Mouse (Mus musculus) induced T-regulatory cell, adult 2 months (primary cell): ENCODE data around the gene Eef1akmt3.

Experiments
- DNase-seq: peaks from one replicate; pipeline ENCODE4 v3.0.0-alpha.2; 2012; ENCODE audit warnings: low read depth

Eef1akmt3 gene

DNA sequence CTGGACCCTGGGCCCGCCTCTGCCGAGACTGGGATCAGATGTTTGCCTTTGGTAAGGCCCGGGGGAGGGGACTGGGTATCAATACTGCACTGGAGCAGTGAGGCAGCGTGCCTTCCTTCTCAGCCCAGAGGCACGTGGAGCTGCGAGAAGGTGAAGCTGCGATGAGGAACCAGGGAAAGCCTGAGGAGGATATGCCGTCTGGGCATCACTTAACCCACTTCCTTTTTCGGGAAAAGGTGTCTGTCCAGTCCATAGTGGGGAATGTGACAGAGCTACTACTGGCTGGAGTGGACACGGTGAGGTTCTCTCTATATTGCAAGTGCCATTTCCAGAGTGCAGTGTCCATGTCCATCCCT, 8.8 kb upstream of the Eef1akmt3 start:
- no peak for DNase-seq

DNA sequence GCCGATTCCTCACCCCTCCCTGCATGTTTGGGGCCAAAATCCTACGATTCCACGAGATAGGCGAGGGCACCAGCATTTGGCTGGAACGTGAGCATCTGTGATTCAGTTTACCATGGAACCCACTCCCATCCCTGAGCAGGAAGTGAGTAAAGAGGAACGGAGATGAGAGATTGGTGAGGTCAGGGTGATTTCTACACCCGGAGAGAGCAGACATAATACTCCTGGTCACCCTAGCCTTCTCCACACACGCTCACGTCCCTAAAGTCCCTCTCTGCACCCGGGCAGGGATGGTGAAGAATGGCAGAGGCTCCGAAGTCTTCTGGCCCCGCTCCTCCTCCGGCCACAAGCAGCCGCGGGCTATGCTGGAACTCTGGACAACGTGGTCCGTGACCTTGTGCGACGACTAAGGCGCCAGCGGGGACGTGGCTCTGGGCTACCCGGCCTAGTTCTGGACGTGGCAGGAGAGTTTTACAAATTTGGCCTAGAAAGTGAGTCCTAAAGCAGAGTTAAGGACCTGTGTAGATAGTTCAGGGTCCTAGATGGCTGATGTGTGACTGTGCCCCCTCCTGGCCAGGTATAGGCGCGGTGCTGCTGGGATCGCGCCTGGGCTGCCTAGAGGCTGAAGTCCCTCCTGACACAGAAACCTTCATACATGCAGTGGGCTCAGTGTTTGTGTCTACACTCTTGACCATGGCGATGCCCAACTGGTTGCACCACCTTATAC, 8.2 kb upstream of the Eef1akmt3 start:
- DNase-seq = peak; percentile 48

DNA sequence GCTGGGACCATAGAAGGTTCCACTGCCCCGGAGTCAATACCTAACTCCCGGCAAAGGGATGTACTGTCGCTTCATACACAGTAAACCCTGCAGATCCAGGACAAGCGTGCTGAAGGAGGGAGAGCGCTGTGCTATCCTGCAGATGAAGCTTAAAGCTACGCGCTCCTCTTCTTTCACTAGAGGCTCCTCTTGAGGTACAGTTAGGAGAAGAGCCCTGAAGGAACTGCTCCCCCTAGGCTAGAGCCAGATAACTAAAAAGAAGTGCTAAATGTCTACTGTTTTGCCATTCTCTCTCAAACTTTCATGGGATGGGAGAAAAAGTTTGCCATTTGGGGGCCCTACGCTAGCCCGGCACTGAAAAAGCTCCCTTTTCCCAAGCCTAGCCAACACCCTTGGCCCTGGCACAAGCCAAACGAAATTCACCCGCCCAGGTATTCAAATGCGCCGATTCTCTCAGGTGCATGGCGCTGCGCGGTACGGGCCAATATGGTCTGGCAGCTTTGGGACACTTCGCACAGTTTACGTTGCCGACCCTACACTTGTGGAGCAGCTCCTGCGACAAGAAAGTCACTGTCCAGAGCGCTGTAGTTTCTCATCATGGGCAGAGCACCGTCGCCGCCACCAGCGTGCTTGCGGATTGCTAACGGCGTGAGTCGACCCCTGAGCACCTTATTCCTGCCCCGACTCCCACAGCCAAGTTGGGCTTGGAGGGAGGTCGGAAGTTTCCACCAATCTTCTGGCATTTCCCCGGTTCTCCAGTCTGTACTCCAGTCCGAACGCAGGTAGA, 7.5 kb upstream of the Eef1akmt3 start:
- DNase-seq = no peak

DNA sequence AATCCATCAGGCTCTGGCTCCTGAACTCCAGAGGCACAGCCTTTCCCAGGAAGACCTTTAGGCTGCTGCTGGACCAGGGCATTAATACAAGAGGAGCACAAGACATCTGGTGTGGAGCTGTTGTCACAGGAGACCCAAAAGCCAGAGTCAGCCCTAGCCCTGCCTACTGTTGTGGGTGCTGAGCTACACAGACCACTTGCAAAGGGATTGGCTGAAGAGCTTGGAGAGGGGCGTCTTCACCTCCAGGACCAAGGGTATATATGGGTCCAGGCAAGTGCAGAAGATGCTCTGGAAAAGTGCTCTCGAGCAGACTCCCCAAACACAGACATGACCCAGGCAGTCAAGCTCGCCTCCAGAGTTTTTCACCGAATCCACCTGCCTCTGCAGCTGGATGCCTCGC, 6.6 kb upstream of the Eef1akmt3 start, which contains the start of gene Cyp27b1:
Gene Cyp27b1, plus strand, starts transcription at position 297 of the 400 bp plus-strand sequence.
- no peak for DNase-seq

DNA sequence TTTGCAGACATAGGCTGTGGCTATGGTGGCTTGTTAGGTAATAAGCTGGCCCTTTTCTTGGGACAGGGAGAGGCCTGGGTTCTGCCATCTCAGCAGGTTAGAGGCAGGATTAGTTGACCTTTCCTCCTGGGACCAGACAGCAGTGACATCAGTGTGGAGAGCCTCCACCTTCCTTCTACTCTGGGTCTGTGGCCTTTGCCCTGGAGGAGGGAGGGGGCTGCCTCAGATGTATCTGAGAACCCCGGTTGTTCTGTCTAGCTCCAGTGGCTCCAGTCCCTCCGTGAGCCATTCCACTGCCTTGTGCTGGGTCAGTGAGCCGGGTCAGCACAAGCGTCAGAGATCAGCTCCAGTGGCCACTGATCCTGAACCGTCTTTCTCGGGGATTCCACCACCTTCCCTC, 1.9 kb upstream of the Eef1akmt3 start:
- no peak for DNase-seq

DNA sequence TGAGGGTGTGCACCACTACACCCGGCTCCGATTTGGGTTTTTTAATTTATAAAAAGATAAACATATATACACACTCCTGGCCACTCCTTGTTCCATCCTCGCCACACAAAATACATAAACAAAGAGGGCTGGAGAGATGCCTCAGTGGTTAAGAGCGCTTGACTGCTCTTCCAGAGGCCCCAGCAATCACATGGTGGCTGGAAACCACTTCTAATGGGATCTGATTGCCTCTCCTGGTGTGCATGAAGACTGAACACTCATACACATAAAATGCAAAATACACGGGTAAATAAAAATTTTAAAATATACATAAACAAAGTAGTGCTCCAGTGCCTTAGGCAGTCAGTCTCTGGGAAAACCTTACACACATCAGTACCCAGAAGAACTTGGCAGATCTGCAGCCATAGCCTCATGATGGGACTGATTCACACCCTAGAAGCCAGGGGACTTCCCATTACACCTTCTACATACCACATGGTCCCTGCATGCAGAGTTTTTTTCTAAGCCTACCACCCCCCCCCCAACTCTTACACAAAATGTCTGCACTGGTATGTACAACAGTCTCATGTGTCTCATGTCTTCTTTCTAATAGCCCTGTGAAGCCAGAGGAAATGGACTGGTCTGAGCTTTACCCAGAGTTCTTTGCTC, 1.3 kb upstream of the Eef1akmt3 start:
- peak; percentile 40 for DNase-seq

DNA sequence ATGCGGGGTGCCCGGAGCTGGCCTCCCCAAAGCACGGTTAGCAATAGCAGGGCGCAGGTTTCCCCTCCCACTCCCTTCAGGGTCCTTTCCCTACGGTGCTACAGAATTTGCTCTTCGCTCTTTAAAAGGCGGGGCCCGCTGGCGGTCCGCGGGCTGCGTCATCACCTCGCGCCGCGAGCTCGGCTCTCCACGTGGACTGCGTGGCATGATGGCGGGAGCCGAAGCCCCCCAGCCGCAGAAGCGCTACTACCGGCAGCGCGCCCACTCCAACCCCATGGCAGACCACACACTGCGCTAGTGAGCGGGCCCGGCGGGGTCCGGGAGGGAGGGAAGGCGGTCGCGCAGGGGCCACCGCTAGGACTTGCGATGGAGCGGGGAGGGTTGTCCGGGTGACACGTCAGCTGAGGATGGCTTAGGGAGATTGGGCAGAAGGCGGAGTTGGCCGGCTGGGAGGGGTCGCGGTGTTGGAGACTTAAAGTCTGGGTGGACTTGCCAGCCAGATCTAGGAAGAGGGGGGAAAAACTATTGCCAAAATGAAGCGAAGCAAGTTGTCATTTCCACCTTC, 543 bp upstream of the Eef1akmt3 start:
- DNase-seq = peak; percentile 92

DNA sequence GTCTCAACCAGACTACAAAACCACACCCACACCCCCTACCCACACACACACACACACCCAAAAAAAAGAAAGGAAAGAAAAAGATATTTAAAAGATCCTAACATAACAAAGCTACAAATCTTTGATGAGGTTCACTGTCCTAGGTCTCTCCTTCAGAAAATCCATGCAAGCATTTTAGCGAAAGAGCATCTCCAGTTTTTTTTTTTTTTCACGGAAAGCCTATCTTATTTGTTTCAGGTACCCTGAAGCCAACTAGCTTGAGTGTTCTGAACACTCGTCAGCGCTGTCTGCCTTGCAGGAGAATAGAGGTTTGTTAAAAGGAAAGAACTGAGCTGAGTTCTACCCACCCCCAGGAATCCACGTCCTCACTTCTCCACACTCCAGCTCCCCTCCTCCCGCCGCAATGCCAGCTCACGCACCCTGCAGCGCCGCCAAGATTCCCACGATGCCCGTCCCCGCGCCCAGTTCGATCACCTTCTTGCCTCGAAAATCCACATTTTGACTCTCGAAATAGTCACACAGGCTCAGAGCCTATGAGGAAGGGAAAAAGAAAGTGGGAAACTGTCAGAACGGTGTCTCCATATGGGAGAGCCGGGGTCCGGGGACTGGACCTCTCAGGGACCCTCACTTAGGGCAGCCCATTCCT, 621 bp downstream of the Eef1akmt3 start:
- DNase-seq = peak; percentile 41

DNA sequence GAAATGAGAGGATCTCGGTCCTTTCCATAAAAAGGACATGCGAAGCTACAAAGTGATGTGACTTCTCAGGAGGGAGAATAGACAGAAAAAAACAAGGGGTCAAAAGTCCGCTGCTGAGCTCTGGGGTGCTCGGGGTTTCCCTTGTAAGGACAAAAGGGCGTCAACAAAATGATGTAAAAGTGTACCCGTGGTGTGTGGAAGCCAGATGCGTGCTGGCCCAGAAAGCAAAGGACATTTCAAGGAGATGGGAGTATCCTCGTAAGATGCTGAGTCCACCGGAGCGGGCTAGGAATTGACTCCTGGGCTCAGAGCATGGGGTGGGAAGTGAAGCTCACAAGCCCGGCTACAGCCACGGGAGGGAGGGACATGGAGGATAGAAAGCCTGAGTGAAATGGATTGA, 3.7 kb downstream of the Eef1akmt3 start:
- DNase-seq = no peak

DNA sequence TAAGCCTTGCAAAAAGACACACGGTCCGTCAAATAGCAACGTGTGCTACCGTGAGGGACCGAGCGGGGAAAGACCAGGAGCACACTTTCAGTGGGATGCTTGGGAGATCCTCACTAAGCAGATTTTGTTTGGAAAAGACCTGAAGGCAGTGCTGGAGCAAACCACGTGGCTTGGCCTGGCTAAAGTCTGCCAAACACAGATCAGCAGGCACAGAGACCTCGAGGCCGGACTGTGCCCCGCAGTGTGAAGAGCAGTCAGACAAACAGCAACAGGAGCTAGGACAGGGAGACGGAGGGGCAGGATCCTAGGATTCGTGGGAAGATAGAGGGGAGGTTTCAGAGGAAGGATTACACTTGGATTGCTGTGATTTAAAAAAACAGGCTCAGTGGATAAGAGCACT, 5.0 kb downstream of the Eef1akmt3 start:
- DNase-seq = no peak

DNA sequence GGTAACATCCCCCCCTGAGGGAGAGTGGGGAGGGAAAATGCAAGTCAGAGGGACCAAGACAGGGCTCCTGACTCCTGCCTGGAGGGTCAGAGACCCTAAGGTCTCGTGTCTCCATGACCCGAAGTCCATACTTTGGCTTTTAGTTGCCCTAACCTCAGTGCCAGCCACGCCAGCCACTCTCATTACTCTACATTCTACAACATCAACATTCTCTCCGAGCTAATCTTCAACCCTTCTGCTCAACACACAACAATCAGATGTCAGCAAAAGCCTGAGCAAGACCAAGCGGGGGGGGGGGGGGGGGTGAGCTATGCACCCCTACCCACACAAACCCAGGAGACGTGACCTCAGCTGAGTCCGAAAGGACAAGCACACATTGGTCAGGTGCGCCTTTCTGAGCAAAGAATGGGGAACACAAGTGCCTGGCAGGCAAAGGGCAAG, 8.0 kb downstream of the Eef1akmt3 start:
- no peak for DNase-seq

DNA sequence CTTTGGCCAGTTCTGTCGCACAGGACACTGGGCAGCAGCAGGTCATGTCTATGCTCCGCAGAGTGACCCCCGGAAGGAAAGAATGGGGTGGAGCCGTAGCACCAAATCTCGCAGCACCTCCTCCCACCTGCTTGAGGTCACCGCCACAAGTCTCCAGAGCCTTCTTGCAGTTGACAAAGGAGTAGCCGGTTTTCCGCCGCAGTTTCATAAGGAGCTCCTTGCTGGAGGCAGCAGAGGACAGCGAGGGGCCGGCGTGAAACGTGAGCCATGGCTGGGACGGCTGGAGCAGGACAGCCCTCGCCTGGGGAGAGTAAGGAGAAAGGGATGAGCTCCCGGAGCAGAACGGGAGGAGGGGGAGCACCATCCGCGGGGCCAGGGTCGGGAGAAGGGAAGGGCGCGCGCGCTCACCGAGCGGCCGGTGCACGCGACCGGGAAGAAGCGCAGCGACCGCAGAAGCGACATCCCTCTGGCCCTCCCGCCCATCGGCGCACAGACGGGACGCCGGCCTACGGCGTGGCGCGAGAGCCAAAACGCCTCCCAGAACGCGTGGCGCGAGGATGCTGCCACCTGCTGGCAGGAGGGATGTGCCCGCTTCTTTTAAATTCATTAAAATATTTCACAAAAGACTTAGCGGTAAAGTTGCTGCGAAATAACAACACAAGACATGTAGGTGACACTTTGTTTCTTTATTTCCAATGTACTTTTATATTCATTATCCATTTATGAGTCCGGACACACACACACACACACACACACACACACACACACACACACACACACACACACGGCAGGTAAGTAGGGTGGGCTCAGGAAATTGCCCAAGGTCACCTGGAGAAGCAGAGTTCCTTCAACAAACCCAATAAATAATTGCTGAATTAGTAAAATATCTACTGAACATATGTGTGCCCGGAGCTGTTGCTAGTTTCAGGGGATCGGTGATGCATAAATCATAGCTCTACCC, 10.7 kb downstream of the Eef1akmt3 start, which contains the start of gene Tsfm:
Gene Tsfm, minus strand, starts transcription at position 505 of the 961 bp plus-strand sequence.
- DNase-seq = peak; percentile 93

DNA sequence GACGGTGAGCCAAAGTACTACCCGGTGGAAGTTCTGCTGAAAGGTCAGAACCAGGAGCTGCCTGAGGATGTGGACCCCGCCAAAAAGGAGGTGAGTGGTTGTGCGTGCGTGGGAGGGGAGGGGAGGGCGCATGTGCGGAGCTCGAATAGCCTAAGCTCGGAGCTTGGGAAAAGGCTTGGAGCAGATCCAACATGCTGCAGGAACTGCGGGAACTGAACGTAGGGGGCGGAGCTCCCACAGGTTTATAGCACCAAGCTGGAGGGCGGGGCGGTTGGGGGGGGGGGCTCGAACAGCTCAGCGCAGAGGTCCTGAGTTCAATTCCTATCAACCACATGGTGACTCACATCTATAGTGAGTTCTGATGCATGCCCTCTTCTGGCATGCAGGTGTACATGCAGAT, 22.9 kb downstream of the Eef1akmt3 start:
- DNase-seq = no peak

DNA sequence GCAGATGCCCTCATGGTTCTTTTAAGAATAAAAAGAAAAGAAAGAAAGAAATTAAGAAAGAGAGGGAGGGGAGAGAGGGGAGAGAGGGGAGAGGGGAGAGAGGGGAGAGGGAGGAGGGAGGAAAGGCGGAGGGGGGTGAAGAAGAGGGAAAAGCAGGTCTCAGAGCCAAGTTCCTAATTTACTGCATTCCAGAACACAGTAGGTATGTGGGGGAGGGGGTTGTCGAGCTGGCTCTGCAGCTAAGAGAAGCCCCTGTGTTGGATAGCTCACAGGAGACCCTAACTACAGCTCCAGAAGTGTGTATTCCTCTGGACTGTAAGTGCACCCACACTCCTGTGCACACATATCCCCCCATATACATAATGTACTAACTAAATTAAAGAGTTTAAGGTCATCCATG, 24.2 kb downstream of the Eef1akmt3 start:
- no peak for DNase-seq

DNA sequence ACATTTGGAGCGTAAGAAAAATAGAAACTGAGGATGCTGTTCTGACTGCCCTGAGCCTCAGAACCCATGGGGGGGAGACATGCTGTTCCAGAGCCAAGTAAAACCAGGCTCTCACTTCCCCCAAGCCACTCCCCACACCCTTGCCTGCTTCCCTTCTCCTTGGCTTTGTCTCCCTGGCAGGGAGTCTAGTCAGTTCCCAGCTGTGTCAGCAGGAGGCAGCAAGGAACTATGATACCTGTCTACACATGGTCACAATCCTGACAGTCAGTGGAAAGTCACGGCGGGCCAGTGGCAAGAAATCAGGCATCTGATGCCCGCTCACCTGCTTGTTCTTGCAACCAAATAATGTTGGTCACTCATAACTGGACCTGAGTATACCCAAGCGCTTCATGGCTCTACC, 24.8 kb downstream of the Eef1akmt3 start:
- DNase-seq = no peak

DNA sequence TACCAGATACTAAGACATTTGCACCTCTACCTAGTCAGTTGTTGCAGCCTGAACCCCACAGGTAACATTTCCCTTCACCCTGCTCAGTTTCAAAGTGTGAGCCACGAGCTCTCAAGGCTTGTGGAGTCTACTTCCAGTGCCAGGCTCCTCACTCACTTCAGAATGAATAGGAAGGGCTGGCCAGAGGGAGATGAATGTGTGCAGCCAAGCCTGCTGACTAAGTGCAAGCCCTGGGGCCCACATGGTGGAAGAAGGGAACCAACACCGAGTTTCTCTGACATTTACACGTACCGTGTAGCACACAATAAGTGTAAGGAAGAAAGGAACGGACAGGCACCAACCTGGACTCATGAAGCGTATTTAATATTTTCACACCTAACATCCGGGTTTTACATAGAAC, 37.5 kb downstream of the Eef1akmt3 start:
- DNase-seq = no peak

DNA sequence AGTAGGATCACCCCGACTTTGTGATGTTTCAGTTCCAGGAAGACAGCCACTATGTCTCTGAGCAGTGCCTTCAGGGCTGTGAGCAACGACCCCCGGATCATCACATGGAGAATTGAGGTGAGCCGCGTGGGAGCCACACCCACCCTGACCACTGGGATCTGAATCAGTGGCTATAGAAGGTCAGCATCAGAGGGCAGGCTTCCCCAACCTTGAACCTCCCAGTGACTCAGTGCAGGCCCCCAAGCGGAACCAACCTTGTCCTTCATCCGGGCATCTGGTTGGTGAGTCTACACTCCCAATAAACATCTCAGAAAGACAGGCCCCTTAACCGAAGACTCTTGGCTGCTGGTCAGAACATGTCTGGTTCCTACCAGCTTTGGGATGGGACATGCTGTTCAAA, 38.0 kb downstream of the Eef1akmt3 start:
- no peak for DNase-seq

DNA sequence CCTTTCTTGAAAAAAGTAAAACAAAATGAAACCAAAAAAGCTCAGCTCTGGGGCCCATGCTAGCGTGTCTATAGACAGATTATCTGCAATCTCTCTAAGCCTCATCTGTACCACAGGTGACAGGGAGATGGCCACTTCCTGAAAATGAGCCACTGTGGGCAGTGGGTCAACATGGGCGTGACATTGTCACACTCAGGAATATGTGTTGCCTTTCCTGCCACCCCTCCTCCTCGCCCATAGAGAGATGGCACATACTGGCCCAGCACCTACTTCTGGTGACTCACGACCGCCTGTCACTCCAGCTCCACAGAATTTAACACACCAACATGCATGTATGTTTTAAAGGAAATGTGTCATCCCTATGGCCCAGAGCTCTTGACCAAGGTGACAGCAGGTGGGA, 38.5 kb downstream of the Eef1akmt3 start:
- DNase-seq = no peak

DNA sequence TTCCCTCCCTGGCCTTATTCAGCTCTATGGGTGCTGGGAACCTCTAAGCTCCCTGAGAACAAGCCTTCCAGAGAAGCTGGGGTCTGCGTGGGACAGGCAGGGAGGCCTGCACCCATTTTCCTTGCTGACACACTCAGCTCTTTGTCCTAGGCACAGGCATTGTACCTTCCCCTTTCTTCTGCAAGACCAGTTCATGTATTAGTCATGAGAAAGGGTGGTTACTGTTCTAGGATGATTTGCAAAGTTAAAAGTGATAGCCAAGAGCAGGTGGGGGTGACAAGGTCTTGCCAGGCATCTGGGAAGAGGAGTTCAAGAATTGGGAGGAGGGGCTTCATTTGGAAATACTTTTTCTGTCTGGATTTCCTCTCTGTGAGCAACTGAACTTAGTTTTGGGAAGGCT, 39.3 kb downstream of the Eef1akmt3 start:
- DNase-seq = no peak

DNA sequence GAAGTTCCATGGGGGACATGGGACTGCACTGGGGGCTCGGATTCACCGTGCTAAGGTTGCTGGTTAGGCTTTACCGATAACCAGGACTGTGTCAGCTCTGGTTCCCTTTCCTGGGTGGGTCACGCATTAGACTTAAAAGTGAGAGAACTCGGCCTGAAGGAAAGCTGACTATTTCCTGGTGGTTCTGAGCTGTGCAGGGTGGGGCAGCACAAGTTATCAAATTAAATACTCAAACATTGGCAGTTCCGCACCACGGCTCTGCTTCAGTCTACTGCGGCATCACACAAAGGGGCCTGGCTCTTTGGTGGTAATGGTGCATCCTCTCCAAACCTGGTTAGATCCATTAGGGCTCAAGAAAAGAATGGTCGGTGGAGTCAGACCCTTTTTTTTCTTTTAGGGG, 40.0 kb downstream of the Eef1akmt3 start:
- DNase-seq = no peak

DNA sequence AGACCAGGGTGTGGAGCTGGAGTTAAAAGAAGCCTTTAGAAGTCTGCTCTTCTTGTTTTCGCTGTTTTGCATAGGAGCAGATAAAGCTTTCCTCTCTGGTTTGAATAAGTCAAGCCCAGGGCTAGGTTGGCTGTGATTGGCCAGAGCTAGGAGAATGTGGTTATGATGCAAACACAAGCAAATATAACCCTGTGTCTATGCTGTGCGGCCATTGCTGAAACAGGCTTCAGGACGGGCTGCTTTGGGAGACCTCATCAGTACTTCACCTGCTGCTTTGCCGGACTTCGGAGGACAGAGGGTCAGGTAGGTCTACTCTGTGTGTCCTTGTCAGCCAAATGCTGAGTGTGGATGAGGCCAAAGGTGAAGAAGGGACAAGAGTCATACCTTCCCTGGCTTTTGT, 40.8 kb downstream of the Eef1akmt3 start, which contains the start of gene Avil:
Gene Avil, plus strand, starts transcription at position 181 of the 400 bp plus-strand sequence.
- DNase-seq = no peak
